Mouse (Mus musculus) forebrain, embryonic 12.5 days (tissue): ENCODE measurements around the gene Itga9. TPM values are rescaled to one million over a fixed set of nuclear protein-coding genes. Genes with fewer than 3 reads are reported as not detected.
A peak's percentile ranks its signal among the peaks of the same experiment; 100 is the strongest.

Source experiments
- ATAC-seq: fragments of 200-750 bp; cut with Nextera tagmentation; 2 replicates; pipeline ENCODE4 v1.8.0; 2017; ENCODE audit warnings: moderate TSS enrichment; ENCODE audit not compliant: low FRiP score
- H3K27ac ChIP-seq: fragments of 300-500 bp; sonication (generic); 2 replicates; pipeline ENCODE4 v1.5.1; 2016; ENCODE audit warnings: mild to moderate bottlenecking
- H3K27me3 ChIP-seq: fragments of 300-500 bp; sonication (generic); 2 replicates; pipeline ENCODE4 v1.6.1; 2016; ENCODE audit warnings: mild to moderate bottlenecking
- H3K36me3 ChIP-seq: fragments of 300-500 bp; sonication (generic); replicated peaks from 2 replicates; pipeline ENCODE4 v1.6.1; 2016; ENCODE audit warnings: mild to moderate bottlenecking
- H3K4me1 ChIP-seq: fragments of 300-500 bp; sonication (generic); 2 replicates; pipeline ENCODE4 v1.6.1; 2016
- H3K4me2 ChIP-seq: fragments of 300-500 bp; sonication (generic); 2 replicates; pipeline ENCODE4 v1.6.1; 2016; ENCODE audit warnings: mild to moderate bottlenecking, moderate library complexity
- H3K4me3 ChIP-seq: fragments of 300-500 bp; sonication (generic); replicated peaks from 2 replicates; pipeline ENCODE4 v1.5.1; 2016; ENCODE audit warnings: mild to moderate bottlenecking
- H3K9ac ChIP-seq: fragments of 300-500 bp; sonication (generic); 2 replicates; pipeline ENCODE4 v1.6.1; 2016; ENCODE audit warnings: mild to moderate bottlenecking
- H3K9me3 ChIP-seq: fragments of 300-500 bp; sonication (generic); 2 replicates; pipeline ENCODE4 v1.6.1; 2016
- WGBS: fragments of 180-500 bp; shearing (Covaris S2); methylation state at CpG from one replicate; pipeline ENCODE4 v1.1.7; 2016; 5-methylcytosine and 5-hydroxymethylcytosine counted together
- polyA plus RNA-seq: library from polyadenylated mRNA; unstranded; fragments of >200 nt; fragmentation: Nextera tagmentation; extraction: Ambion mirVana; gene quantifications from 2 replicates; pipeline ENCODE4 v1.2.1, GENCODE M21; 2016

Gene Itga9
- polyA plus RNA-seq, 1 experiment from 2014 or later, result 7.7 TPM

DNA sequence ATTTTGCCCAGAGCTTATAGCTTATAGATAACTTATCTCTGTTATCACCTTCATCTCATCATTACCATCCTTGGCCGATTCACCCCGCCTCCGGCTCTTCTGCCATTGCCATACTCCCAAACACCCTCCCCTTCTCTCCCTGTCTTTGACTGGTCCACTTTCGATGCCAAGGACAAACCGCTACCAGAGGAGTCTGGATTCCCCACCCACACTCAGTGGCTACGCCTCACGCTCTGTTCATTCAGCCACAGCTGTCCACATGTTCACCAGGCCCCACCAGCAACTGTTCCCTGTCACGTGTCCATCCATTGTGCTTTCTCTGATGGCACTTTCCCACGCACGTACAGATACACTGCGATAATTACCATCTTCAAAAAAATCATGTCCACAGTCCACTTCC, 195.9 kb downstream of the Itga9 start:
- Histone ChIP-seq H3K36me3 (no peaks in the 10 kb centered on the region), H3K9me3 (no peaks in the 10 kb centered on the region), H3K4me2 (no peak overlapping the region), H3K9ac (no peak overlapping the region), H3K4me3 (no peak overlapping the region), H3K27ac (no peak overlapping the region), H3K27me3 (no peaks in the 10 kb centered on the region), H3K4me1 (no peaks in the 10 kb centered on the region; the same call in none of the 2 replicates)
- ATAC-seq, result no peak
- 94% methylated on average over 11 of the region's 11 CpGs for whole genome bisulfite sequencing

- Histone ChIP-seq H3K27me3 (no peaks in the 10 kb centered on the region), H3K4me2 (no peak overlapping the region), H3K4me1 (no peaks in the 10 kb centered on the region; the same call in 1 of the 2 replicates), H3K9me3 (no peaks in the 10 kb centered on the region), H3K9ac (no peak overlapping the region), H3K27ac (no peak overlapping the region), H3K36me3 (no peaks in the 10 kb centered on the region), H3K4me3 (no peak overlapping the region)
- 91% methylated on average over 6 of the region's 6 CpGs for WGBS
- ATAC-seq, result no peak
Measured at GRCm38 (mm10) chr9:118805740-118806139, 199.2 kb downstream of the Itga9 start.

- Histone ChIP-seq H3K9ac (no peak overlapping the region), H3K4me2 (no peak overlapping the region), H3K4me3 (no peak overlapping the region), H3K27ac (no peak overlapping the region), H3K4me1 (no peaks in the 10 kb centered on the region), H3K27me3 (no peaks in the 10 kb centered on the region), H3K9me3 (no peaks in the 10 kb centered on the region), H3K36me3 (no peaks in the 10 kb centered on the region)
- 97% methylated on average over 3 of the region's 3 CpGs for WGBS
- no peak for ATAC-seq
Measured at GRCm38 (mm10) chr9:118807669-118808068, 201.2 kb downstream of the Itga9 start.

- Histone ChIP-seq H3K27ac (no peak overlapping the region), H3K4me3 (no peak overlapping the region), H3K9me3 (no peaks in the 10 kb centered on the region), H3K36me3 (no peaks in the 10 kb centered on the region), H3K4me1 (no peaks in the 10 kb centered on the region), H3K27me3 (no peaks in the 10 kb centered on the region), H3K9ac (no peak overlapping the region), H3K4me2 (no peak overlapping the region)
- ATAC-seq, result no peak
- WGBS, result 92% methylated on average over 7 of the region's 7 CpGs
Measured at GRCm38 (mm10) chr9:118812221-118812620, 205.7 kb downstream of the Itga9 start.

- Histone ChIP-seq H3K4me3 (no peak overlapping the region), H3K9me3 (no peaks in the 10 kb centered on the region), H3K27ac (no peak overlapping the region), H3K36me3 (no peaks in the 10 kb centered on the region), H3K27me3 (no peaks in the 10 kb centered on the region), H3K4me1 (peaks cover 3% of the 10 kb centered on the region; the same call in 1 of the 2 replicates), H3K4me2 (no peak overlapping the region), H3K9ac (no peak overlapping the region)
- WGBS, result 83% methylated on average over 5 of the region's 5 CpGs
- ATAC-seq, result no peak
Measured at GRCm38 (mm10) chr9:118813492-118813891, 207.0 kb downstream of the Itga9 start.

GRCm38 (mm10) chr9:118814056-118814455, 207.6 kb downstream of the Itga9 start:
- H3K4me2 ChIP-seq, result no peak overlapping the region
- no peaks in the 10 kb centered on the region for H3K9me3 ChIP-seq
- H3K4me3 ChIP-seq, result no peak overlapping the region
- peaks cover 5% of the 10 kb centered on the region; the same call in 1 of the 2 replicates for H3K4me1 ChIP-seq
- 94% methylated on average over 16 of the region's 16 CpGs for WGBS
- ATAC-seq, result no peak
- H3K36me3 ChIP-seq, result no peaks in the 10 kb centered on the region
- no peak overlapping the region for H3K9ac ChIP-seq
- no peaks in the 10 kb centered on the region for H3K27me3 ChIP-seq
- H3K27ac ChIP-seq, result no peak overlapping the region

DNA sequence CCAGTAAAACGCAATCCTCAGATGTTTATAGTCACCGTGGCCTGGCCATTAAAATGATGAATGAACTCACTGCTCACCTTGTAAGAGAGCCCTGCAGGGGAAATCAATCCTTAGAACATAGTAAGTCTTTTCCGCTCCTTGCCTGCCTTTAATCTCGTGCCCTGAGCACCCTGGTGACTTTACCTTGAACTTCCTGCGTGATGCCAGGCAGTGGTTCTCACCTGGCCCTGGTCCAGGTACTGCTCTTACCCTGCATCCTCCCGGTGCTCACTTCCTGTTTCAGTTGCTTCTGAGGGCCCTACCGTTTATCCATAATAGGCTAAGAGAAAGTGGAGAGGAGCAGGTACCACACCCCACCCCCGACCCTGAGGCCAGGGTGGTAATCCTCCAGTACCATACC, 208.0 kb downstream of the Itga9 start:
- no peaks in the 10 kb centered on the region for H3K36me3 ChIP-seq
- no peak overlapping the region for H3K4me3 ChIP-seq
- H3K27me3 ChIP-seq, result no peaks in the 10 kb centered on the region
- H3K9me3 ChIP-seq, result no peaks in the 10 kb centered on the region
- H3K9ac ChIP-seq, result no peak overlapping the region
- no peak overlapping the region for H3K27ac ChIP-seq
- no peak for ATAC-seq
- peaks cover 5% of the 10 kb centered on the region; the same call in 1 of the 2 replicates for H3K4me1 ChIP-seq
- no peak overlapping the region for H3K4me2 ChIP-seq
- 83% methylated on average over 8 of the region's 8 CpGs for WGBS

- 97% methylated on average over 8 of the region's 8 CpGs for WGBS
- no peak overlapping the region for H3K4me3 ChIP-seq
- ATAC-seq, result no peak
- H3K27ac ChIP-seq, result no peak overlapping the region
- H3K9ac ChIP-seq, result no peak overlapping the region
- H3K4me1 ChIP-seq, result peaks cover 5% of the 10 kb centered on the region; the same call in 1 of the 2 replicates
- no peaks in the 10 kb centered on the region for H3K9me3 ChIP-seq
- no peaks in the 10 kb centered on the region for H3K27me3 ChIP-seq
- H3K36me3 ChIP-seq, result no peaks in the 10 kb centered on the region
- H3K4me2 ChIP-seq, result no peak overlapping the region
Measured at GRCm38 (mm10) chr9:118815543-118815942, 209.1 kb downstream of the Itga9 start.

- H3K4me2 ChIP-seq, result no peak overlapping the region
- WGBS, result 71% methylated on average over 3 of the region's 3 CpGs
- peaks cover 18% of the 10 kb centered on the region for H3K4me1 ChIP-seq
- no peak overlapping the region for H3K27ac ChIP-seq
- H3K36me3 ChIP-seq, result no peaks in the 10 kb centered on the region
- no peaks in the 10 kb centered on the region for H3K27me3 ChIP-seq
- no peak overlapping the region for H3K4me3 ChIP-seq
- ATAC-seq, result no peak
- H3K9ac ChIP-seq, result no peak overlapping the region
- no peaks in the 10 kb centered on the region for H3K9me3 ChIP-seq
Measured at GRCm38 (mm10) chr9:118818508-118818907, 212.0 kb downstream of the Itga9 start.

- WGBS, result 40% methylated on average over 21 of the region's 21 CpGs
- H3K9ac ChIP-seq, result no peak overlapping the region
- H3K9me3 ChIP-seq, result no peaks in the 10 kb centered on the region
- no peak overlapping the region for H3K4me3 ChIP-seq
- no peak overlapping the region for H3K27ac ChIP-seq
- H3K4me2 ChIP-seq, result peak overlapping the region; percentile 29
- no peaks in the 10 kb centered on the region for H3K27me3 ChIP-seq
- H3K36me3 ChIP-seq, result no peaks in the 10 kb centered on the region
- peak; percentile 87 for ATAC-seq
- H3K4me1 ChIP-seq, result peaks cover 18% of the 10 kb centered on the region
Measured at GRCm38 (mm10) chr9:118821220-118822185, 215.0 kb downstream of the Itga9 start.

DNA sequence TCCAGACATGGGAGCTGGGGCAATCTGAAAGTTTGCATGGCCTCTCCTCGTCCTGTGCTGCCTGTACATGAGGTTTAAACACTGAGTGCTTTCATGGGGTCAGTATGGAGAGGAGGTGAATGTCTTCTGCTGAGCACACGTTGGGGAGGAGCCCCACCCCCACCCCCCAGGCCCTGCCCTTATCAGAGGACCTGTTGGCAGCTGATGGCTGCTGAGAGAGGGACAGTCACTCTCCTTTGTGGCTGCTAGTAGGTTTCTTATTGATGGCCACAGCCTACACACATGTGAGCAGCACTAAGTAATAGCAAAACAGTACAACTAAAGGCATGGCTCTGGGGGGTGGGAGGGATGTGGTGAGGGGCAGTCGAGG, 215.7 kb downstream of the Itga9 start:
- Histone ChIP-seq H3K9ac (no peak overlapping the region), H3K36me3 (no peaks in the 10 kb centered on the region), H3K27me3 (no peaks in the 10 kb centered on the region), H3K27ac (no peak overlapping the region), H3K9me3 (no peaks in the 10 kb centered on the region), H3K4me1 (peaks cover 18% of the 10 kb centered on the region), H3K4me3 (no peak overlapping the region), H3K4me2 (peak overlapping the region; percentile 29)
- WGBS, result 67% methylated on average over 3 of the region's 3 CpGs
- peak; percentile 51 for ATAC-seq

GRCm38 (mm10) chr9:118822581-118822980, 216.1 kb downstream of the Itga9 start:
- H3K27ac ChIP-seq, result no peak overlapping the region
- no peak overlapping the region for H3K4me2 ChIP-seq
- peaks cover 18% of the 10 kb centered on the region for H3K4me1 ChIP-seq
- WGBS, result 100% methylated on average over 2 of the region's 2 CpGs
- H3K9ac ChIP-seq, result no peak overlapping the region
- H3K9me3 ChIP-seq, result no peaks in the 10 kb centered on the region
- H3K27me3 ChIP-seq, result no peaks in the 10 kb centered on the region
- H3K36me3 ChIP-seq, result no peaks in the 10 kb centered on the region
- H3K4me3 ChIP-seq, result no peak overlapping the region
- no peak for ATAC-seq

- Histone ChIP-seq H3K4me2 (no peak overlapping the region), H3K27me3 (0 out of 2 replicates have a peak, but pooled peaks cover 3% of the 10 kb centered on the region), H3K9me3 (no peaks in the 10 kb centered on the region), H3K4me1 (0 out of 2 replicates have a peak, but pooled peaks cover 5% of the 10 kb centered on the region), H3K9ac (no peak overlapping the region), H3K27ac (no peak overlapping the region), H3K36me3 (no peaks in the 10 kb centered on the region), H3K4me3 (no peak overlapping the region)
- WGBS, result 60% methylated on average over 11 of the region's 11 CpGs
- ATAC-seq, result no peak
Measured at GRCm38 (mm10) chr9:118831080-118831479, 224.6 kb downstream of the Itga9 start.
